Mouse (Mus musculus) kidney, adult 18-20 months (tissue): ENCODE data around the gene Scarb2.

Source experiments
- DNase-seq: peaks from one replicate; pipeline ENCODE4 v3.0.0; 2021

Gene Scarb2

GRCm38 (mm10) chr5:92434070-92434469, 72.6 kb downstream of the Scarb2 start:
- DNase-seq: no peak

- no peak for DNase-seq
Observed at GRCm38 (mm10) chr5:92431611-92432010, 75.0 kb downstream of the Scarb2 start.

- no peak for DNase-seq
Observed at GRCm38 (mm10) chr5:92430723-92431122, 75.9 kb downstream of the Scarb2 start.

GRCm38 (mm10) chr5:92424126-92424525, 82.5 kb downstream of the Scarb2 start:
- no peak for DNase-seq

GRCm38 (mm10) chr5:92413982-92414375, 92.7 kb downstream of the Scarb2 start:
- no peak for DNase-seq

GRCm38 (mm10) chr5:92413271-92413981, 93.2 kb downstream of the Scarb2 start:
- no peak for DNase-seq

- DNase-seq: no peak
Observed at GRCm38 (mm10) chr5:92411461-92412140, 95.0 kb downstream of the Scarb2 start.

GRCm38 (mm10) chr5:92410486-92410885, 96.1 kb downstream of the Scarb2 start:
- DNase-seq: no peak

- no peak for DNase-seq
Observed at GRCm38 (mm10) chr5:92409361-92410155, 97.1 kb downstream of the Scarb2 start.

- no peak for DNase-seq
Observed at GRCm38 (mm10) chr5:92404400-92404678, 102.3 kb downstream of the Scarb2 start.

- DNase-seq: no peak
Observed at GRCm38 (mm10) chr5:92403562-92404399, 102.9 kb downstream of the Scarb2 start.

- DNase-seq: no peak
Observed at GRCm38 (mm10) chr5:92402816-92403215, 103.8 kb downstream of the Scarb2 start.

GRCm38 (mm10) chr5:92398153-92398552, 108.5 kb downstream of the Scarb2 start:
- peak; percentile 83 for DNase-seq

GRCm38 (mm10) chr5:92396476-92396875, 110.2 kb downstream of the Scarb2 start:
- no peak for DNase-seq

- no peak for DNase-seq
Observed at GRCm38 (mm10) chr5:92395764-92396163, 110.9 kb downstream of the Scarb2 start.

- DNase-seq: no peak
Observed at GRCm38 (mm10) chr5:92393863-92394262, 112.8 kb downstream of the Scarb2 start.

- DNase-seq: no peak
Observed at GRCm38 (mm10) chr5:92392542-92392941, 114.1 kb downstream of the Scarb2 start.
